Mouse (Mus musculus): ENCODE measurements around the gene Trmt61a.

DNA sequence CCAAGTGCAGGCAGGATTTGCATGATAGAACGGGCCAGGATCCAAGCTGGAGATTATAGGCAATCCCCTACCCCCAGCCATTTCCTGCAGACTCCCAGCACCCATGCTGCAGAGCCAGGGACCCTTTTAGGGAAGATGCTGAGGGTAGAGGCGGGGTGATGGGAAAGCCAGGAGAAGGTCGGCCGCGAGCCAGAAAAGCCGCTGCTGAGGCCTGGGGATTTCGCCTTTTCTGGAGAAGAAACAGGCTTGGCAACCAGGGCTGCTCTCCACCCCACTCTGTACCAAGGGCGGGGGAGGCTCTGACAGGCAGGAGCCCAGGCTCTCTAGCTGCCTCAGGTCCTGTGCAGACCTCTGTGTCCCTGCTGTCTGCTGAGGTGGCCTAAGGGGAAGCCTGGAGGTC lies 3.4 kb downstream of the Trmt61a start:
- TF ChIP-seq CTCF (IDR thresholded peaks at IDR 0.05; ENCODE audit: low read depth) = no peak
- TF ChIP-seq EP300 (optimal IDR thresholded peaks at IDR 0.05) = peak; percentile 33

All from stomach, postnatal 0 days (tissue).